ENCODE assay signal across 20 mouse cellular contexts in genomic region chr3:52708746-52709145, GRCm38 (mm10).
"Had no signal": no experiment of that assay in that cellular context is flagged by ENCODE, and none has a peak within 500 bp of the region (broad histone marks: within the 10 kb centered on the region; RNA-seq: fewer than 3 reads in every experiment).

No protein-coding gene starts in this region.

- H3K4me1 ChIP-seq: heart, embryonic 15.5 days; hindbrain, embryonic 13.5 days; hindbrain, embryonic 15.5 days; limb, embryonic 12.5 days; liver, embryonic 13.5 days; liver, embryonic 15.5 days had no signal

- H3K27me3 ChIP-seq: heart, embryonic 13.5 days; heart, embryonic 15.5 days; hindbrain, embryonic 15.5 days; limb, embryonic 12.5 days; liver, embryonic 13.5 days; liver, embryonic 15.5 days had no signal

- H3K36me3 ChIP-seq: heart, embryonic 13.5 days; heart, embryonic 15.5 days; hindbrain, embryonic 13.5 days; hindbrain, embryonic 15.5 days; limb, embryonic 12.5 days; liver, embryonic 13.5 days; liver, embryonic 15.5 days had no signal

- H3K4me2 ChIP-seq: heart, embryonic 11.5 days; heart, embryonic 13.5 days; heart, embryonic 15.5 days; hindbrain, embryonic 13.5 days; hindbrain, embryonic 15.5 days; limb, embryonic 12.5 days; liver, embryonic 11.5 days; liver, embryonic 13.5 days; liver, embryonic 15.5 days had no signal

- ATAC-seq: hindbrain, postnatal 0 days; intestine, embryonic 16.5 days; liver, postnatal 0 days had no signal

- H3K9me3 ChIP-seq: heart, embryonic 13.5 days; heart, embryonic 15.5 days; hindbrain, embryonic 13.5 days; hindbrain, embryonic 15.5 days; limb, embryonic 12.5 days; liver, embryonic 13.5 days; liver, embryonic 15.5 days had no signal

- H3K9ac ChIP-seq: heart, embryonic 13.5 days; heart, embryonic 15.5 days; hindbrain, embryonic 13.5 days; hindbrain, embryonic 15.5 days; limb, embryonic 12.5 days; liver, embryonic 13.5 days; liver, embryonic 15.5 days; liver, postnatal 0 days had no signal

- H3K4me3 ChIP-seq: heart, embryonic 13.5 days; heart, embryonic 15.5 days; hindbrain, embryonic 13.5 days; hindbrain, embryonic 15.5 days; limb, embryonic 12.5 days; liver, embryonic 13.5 days; liver, embryonic 15.5 days had no signal

- H3K27ac ChIP-seq: heart, embryonic 13.5 days; heart, embryonic 15.5 days; hindbrain, embryonic 13.5 days; hindbrain, embryonic 15.5 days; hindbrain, postnatal 0 days; limb, embryonic 12.5 days; liver, embryonic 13.5 days; liver, embryonic 15.5 days had no signal

- DNase-seq: gastrocnemius, postnatal 14 days; gastrocnemius, postnatal 36 days; kidney, adult 11 months; kidney, postnatal 10 days; kidney, postnatal 25 days; layer of hippocampus, adult 9-11 months; layer of hippocampus, postnatal 36 days; left cerebral cortex, postnatal 4 days; liver, embryonic 13.5 days; liver, postnatal 0 days had no signal
